Mouse (Mus musculus) thymus, postnatal 14 days (tissue): ENCODE results near the gene Krt10.
A peak's percentile ranks its signal among the peaks of the same experiment; 100 is the strongest.

ENCODE experiments used
- DNase-seq: peaks from one replicate; pipeline ENCODE4 v3.0.0; 2021

Krt10 gene

DNA sequence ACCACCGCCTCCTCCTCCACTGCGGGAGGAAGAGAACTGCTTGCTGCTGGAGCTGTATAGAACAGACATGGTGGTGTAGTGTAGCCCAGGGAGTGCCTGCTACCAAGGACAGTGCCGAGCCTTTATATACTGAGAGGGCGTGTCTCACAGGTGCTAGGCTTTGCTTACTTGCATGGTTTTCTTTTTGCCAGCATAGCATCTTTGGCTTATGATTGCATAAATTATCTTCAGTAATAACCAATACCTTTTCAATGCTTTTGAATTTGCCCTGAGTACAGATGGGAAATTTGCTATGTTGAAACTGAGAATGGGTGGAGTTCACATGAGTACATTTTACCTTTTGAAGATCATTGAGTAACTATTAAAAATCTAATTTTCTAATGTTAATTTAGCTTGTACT is at the start of gene Krt10:
Gene Krt10, minus strand, starts transcription at position 101 of the 400 bp plus-strand sequence.
- no peak for DNase-seq

DNA sequence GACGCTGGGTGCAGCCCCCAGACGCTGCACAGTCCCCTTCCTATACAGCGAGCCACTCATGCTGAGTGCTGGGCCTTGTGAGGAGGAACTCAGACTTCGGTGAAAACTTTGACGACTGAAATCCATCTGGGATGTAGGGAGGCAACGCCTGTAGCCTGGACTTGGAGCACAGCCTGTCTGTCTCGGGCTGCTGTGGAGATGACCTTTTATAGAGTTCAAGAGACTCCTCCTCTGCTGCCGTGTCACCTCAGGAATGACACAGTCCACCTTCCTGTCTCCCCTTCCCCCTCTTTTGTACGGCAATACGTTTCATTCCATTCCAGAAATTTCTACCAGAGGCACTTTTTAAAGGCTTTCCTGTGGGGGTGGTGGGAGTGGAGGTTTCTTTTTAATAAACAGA is 48.8 kb upstream of the Krt10 start, which contains the start of gene Krt20:
Gene Krt20, minus strand, starts transcription at position 179 of the 400 bp plus-strand sequence.
- DNase-seq, result no peak

- DNase-seq, result no peak
Measured at GRCm38 (mm10) chr11:99436625-99437024, 47.5 kb upstream of the Krt10 start.

- DNase-seq, result no peak
Measured at GRCm38 (mm10) chr11:99430670-99431069, 41.5 kb upstream of the Krt10 start.

DNA sequence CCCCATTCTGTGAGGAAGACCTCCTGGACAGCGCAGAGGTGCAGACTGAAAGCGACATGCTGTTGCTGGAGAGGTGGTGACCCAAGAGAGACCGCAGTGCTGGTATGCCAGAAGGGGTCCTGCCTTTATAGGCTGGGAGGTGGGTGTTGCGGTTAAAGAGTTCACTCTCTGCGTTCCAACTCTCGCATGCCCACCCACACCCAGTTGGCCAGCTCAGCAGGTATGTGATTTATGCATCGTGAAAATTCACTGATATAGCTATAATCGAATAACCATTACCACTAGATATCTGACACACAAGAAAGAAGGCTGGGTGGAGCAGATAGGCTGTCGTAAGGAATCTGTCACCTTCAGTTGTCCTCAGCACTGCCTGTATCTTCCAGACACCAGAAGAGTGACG is 33.0 kb upstream of the Krt10 start, which contains the start of gene Krt12:
Gene Krt12, minus strand, starts transcription at position 101 of the 400 bp plus-strand sequence.
- no peak for DNase-seq

DNA sequence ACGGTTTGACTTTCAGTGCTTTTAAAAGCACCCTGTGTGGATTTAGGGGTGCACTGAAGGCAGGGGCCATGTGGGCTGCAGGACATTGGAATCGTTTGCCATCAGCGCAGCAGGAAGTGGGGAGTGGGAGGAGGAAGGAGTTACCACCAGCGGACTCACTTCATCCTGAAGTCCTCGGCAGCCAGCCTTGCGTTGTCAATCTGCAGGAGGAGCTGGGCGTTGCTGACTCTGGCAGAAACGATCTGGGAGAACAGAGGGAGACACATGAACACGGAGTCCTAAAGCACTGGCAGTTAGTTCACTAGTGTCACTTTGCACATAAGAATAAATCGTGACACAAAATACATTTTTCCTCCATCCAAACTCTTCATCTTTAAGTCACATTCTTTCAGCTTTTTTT is 31.4 kb upstream of the Krt10 start:
- no peak for DNase-seq

DNA sequence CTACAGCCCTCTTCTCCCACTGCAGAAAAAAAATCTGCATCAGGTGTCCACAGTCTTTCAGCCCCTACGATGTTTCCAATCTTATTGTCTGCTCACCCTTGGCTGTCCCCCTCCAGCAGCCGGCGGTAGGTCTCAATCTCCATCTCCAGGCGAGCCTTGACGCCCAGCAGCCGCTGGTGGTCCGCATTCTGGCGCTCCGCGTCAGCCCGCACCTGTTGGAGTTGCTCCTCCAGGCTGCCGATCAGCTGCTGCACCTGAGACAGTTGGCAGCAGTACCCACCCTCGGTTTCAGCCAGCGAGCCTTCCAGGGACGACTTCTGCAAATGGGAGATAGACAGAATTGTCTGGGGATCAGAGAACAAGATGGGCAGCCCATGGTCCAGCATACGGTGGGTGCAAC is 28.7 kb upstream of the Krt10 start:
- no peak for DNase-seq

DNA sequence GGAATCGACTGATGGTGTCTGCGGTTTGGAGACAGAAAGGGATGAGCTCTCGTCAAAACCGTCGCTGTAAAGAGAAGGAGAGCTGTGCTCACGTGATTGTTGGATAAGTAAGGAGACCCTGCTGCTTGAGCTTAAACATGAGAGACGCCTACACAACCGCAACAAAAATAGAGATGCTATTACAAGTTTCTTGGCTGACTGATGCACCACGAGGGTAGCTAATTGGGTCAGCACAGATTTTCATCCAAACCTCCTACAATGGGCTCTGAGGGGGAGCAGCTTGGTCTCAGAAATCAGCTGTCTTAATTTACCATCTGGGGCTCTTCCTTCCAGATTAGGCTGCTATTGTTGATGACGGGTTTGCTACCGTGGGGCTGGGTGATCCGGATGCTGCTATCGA is 27.7 kb upstream of the Krt10 start:
- no peak for DNase-seq

- no peak for DNase-seq
Measured at GRCm38 (mm10) chr11:99414463-99415147, 25.4 kb upstream of the Krt10 start.

GRCm38 (mm10) chr11:99413247-99413646 is 24.1 kb upstream of the Krt10 start:
- DNase-seq, result peak; percentile 17

DNA sequence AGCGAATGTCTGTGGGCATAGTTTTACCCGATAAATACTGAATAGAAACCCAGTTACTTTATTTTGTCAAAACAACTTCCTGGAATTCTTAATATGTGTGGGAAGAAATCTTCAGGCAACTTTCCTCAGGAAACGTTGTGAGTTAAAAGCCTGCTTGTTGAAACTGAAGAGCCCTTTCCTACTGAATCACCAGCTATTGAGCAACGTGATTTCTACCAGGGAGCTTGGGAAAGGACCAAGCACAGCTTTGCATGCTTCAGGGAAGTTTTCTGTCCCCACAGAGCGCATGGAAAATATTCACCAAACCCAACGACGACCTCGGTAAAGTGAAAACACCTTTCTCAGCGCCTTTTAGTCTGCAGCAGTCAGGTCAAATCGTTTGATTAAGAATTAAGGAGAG is 17.0 kb upstream of the Krt10 start:
- DNase-seq, result no peak

DNA sequence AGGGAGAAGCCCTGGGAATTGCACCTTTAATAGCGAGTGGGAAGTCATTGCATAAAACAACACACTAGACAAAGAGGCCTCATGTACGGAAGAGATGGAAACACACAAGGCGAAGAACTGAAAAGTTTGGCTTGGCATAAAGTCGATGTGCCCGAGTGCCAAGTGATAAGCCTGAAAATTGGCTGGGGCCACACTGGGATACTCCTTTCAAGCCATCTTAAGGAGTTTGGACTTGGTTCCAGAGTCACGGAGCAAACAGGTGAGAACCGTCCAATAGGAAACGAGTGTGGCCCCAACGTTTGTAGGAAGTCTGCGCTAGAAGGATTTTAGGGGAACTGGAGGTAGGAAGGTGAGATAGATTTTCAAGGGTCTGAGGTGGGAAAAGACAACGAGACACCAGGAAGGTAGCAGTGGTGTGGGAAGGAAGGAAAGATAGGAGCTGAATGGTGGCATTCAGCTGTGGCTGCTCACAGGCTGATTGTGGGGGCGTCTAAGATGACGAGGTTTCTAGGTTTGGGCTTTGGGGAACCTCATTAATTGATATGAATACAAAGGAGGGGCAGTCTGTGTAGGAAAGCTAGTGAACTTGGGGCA is 10.9 kb upstream of the Krt10 start:
- no peak for DNase-seq

DNA sequence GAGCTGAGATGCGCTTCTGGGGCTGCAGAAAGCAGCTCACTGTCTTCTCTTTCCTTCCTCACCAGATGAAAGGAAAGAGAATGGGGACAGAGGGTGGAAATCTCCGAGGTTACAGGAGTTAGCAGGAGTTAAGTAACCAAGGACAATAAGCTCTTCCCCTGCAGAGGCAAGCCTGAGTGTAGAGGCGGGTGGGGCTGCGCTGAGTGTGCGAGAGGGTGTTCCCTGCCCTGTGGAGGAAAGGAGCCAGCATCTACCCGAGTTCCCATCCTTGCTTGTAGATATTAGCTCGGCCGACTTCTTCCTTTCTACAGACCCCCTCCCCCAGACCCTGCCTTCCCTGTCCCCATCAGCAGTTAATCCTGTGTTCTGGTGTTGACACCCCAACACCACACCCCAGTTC is 9.7 kb upstream of the Krt10 start:
- DNase-seq, result no peak

DNA sequence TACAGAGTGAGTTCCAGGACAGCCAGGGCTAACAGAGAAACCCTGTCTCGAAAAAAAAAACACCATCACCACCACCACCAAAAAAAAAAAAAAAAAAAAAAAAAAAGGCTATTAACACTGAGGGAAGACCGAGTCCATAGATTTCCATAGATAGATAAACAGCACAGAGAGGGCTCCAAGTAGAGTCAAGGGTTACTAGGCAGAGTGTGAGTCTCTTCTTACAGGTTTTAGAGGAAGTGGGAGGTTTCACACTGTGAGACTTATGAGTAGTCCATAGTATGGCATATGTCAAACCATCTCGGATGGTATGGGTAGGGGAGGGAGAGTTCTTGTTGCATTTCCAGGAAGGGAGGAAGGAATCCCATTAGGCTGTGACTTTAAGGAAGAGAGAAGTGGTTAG is 8.9 kb upstream of the Krt10 start:
- DNase-seq, result no peak

DNA sequence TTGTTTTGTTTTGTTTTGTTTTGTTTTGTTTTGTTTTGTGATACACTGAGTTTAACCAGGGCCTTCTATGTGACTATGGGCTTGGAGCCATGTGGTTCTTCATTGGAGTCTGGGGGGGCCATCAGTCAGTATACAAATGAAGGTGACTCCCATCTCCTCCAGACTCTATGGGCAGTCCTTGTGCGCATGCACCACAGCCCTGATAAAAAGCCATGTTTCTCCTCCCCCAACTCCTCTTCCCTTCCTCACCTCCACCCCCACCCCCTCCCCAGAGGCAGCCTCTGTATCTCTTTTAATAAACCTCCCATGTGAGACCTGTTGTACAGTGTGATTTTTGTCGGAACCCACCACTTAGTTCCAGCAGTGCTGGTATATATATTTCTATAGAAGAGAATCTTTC is 7.5 kb upstream of the Krt10 start:
- DNase-seq, result no peak

- DNase-seq, result no peak
Measured at GRCm38 (mm10) chr11:99396034-99396433, 6.9 kb upstream of the Krt10 start.

- DNase-seq, result no peak
Measured at GRCm38 (mm10) chr11:99392492-99392891, 3.3 kb upstream of the Krt10 start.

DNA sequence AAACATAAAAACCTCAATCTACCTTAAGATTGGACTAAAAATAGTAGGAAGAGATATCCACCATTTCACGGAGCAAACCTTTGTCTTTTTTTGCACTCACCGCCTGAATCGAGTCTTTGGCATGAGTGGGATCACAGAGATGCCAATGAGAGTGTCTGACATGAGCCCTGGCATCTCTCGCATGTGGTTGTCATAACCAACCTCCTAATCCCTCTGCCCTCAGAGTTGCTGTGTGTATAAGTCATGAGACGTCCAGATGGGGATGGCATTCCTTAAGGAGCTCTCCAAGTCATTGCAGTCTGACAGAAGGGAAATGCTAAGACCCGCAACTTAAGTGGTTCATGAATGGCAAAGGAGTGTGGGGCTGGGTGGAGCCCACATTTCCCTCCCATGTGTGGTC is 2.2 kb upstream of the Krt10 start:
- no peak for DNase-seq

DNA sequence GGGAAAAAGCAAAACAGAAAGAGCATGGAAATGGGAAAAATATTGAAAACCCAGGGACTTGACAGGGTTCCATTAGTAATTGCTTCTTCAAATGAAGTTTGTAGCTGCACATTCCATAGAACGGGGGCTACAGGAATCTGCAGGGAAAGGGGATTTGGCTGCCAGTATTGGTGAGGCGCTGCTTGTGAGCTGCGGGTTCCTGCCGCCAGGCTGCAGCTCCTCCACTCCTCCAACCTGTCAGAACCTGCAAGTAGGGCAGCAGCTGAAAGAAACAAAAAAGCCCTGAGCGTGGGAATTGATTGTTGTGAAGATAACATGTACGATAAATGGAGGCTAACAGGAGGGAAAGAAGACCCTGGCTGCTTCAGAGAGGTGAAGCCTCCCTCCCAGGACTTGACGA is 1.7 kb upstream of the Krt10 start:
- DNase-seq, result no peak

DNA sequence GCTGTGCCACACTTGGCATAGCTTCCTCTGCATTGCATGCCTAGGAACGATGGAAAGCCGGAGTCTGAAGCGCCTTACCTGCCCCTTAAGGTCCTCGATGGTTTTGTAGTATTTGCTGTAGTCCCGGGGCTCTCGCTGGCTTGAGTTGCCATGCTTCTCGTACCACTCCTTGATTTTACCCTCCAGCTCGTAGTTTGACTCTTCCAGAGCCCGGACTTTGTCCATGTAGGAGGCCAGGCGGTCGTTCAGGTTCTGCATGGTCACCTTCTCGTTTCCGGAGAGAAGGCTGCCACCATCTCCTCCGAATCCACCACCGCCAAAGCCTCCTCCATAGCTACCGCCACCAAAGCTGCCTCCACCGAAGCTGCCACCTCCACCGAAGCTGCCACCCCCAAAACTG is 503 bp downstream of the Krt10 start:
- DNase-seq, result no peak

DNA sequence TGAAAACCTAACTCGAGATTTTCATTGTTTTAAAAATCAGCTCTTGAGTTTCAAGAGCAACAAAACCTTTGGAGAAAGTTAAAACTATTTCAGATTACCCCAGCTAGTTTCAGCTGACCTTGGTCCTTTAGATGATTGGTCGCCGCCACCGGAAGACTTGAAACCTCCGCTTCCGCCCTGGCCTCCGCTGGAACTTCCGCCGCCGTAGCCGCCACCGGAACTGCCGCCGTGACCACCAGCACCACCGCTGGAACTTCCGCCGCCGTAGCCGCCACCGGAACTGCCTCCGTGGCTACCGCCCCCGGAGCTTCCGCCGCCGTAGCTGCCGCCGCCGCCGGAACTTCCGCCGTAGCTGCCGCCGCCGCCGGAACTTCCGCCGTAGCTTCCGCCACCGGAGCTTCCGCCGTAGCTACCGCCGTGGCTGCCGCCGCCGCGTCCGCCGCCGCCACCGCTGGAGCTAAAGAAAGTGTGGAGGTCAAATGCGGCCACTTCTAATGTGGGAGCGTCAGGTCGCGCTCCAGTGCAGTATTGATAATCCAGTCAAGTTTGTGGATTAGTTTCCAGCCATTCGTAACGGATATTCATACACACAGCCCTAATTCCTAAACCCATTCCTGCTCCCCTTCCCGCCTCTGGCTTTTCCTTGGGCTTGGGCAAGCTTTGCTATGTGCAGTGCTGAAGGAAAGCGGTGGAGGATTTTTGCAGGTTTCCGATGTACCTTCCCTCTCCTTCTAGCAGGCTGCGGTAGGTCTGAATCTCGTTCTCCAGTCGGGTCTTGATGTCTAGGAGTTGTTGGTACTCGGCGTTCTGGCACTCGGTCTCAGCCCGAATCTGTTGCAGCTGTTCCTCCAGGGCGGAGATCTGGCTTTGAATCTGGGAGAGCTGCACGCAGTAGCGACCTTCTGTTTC is 3.1 kb downstream of the Krt10 start:
- peak; percentile 80 for DNase-seq

- DNase-seq, result peak; percentile 72
Measured at GRCm38 (mm10) chr11:99379568-99379967, 9.6 kb downstream of the Krt10 start.

GRCm38 (mm10) chr11:99374803-99375202 is 14.4 kb downstream of the Krt10 start, which contains the start of gene Krt28:
TSS of gene Krt28 (minus strand) at chr11:99374903.
- no peak for DNase-seq
